ENCODE assay signal across 30 mouse cellular contexts in the genomic region with DNA sequence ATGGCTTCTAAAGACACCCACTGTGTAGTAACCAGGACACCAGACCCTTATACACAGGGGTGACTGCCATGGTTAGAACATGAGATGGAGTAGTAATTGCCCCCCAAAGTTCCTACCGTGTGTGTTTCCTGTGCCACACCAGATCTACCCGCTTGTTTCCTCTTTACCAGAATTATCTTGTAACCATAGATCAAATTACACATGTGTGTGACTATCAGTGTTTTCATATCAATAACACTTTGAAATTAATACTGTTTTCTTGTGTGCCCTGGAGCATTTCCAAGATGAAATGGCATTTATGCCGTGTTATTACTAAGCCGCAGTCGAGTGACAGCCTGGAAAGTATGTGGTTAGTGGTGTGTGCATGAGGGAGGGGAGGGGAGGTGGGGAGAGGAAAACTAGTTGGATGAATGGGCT. TPM values are rescaled to one million over a fixed set of nuclear protein-coding genes. Genes with fewer than 3 reads are reported as not detected.
A peak's percentile ranks its signal among the peaks of the same experiment; 100 is the strongest.
DNase-seq lines count a peak whose midpoint lies in the region; ATAC-seq and TF ChIP-seq lines count a peak whose summit lies in the region.
"Had no signal": no experiment of that assay in that cellular context is flagged by ENCODE, and none has a peak within 500 bp of the region (broad histone marks: within the 10 kb centered on the region; RNA-seq: fewer than 3 reads in every experiment).

No protein-coding gene starts in this region.

- H3K27me3 ChIP-seq in kidney, embryonic 16.5 days (ENCODE audit: insufficient read depth, low read length), result no peaks in the 10 kb centered on the region
- no peaks in the 10 kb centered on the region for H3K27me3 ChIP-seq in MEL (ENCODE audit: control insufficient read depth in 1 of 2, insufficient read depth in 2 of 2, low read length in 2 of 2)
- no peaks in the 10 kb centered on the region for H3K27me3 ChIP-seq in embryonic facial prominence, embryonic 14.5 days (replicated peaks; ENCODE audit: control insufficient read depth, insufficient read depth, low read length)
- H3K27me3 ChIP-seq: heart, embryonic 13.5 days; liver, embryonic 13.5 days; midbrain, embryonic 12.5 days had no signal

- no peak for TF ChIP-seq CTCF in MEL (IDR thresholded peaks at IDR 0.05 in 2 of 3, conservative IDR thresholded peaks at IDR 0.05 in 1 of 3; ENCODE audit: control insufficient read depth in 1 of 3, insufficient read depth in 1 of 3, low read depth in 2 of 3, low read length in 3 of 3, poor library complexity in 1 of 3, severe bottlenecking in 1 of 3)

- no peak overlapping the region for H3K4me2 ChIP-seq in kidney, embryonic 16.5 days (replicated peaks; ENCODE audit: low read depth, low read length)
- H3K4me2 ChIP-seq in embryonic facial prominence, embryonic 14.5 days (ENCODE audit: low read depth, low read length), result no peak overlapping the region
- H3K4me2 ChIP-seq: heart, embryonic 13.5 days; hindbrain, embryonic 14.5 days; liver, embryonic 13.5 days; midbrain, embryonic 12.5 days had no signal

- no peaks in the 10 kb centered on the region for H3K36me3 ChIP-seq in kidney, embryonic 16.5 days (ENCODE audit: insufficient read depth, low read length)
- H3K36me3 ChIP-seq in MEL (ENCODE audit: control insufficient read depth in 1 of 2, insufficient read depth in 2 of 2, low read length in 2 of 2), result peaks cover 0 to 55% of the 10 kb centered on the region in 2 experiments; a peak in 2 of 4 replicates
- no peaks in the 10 kb centered on the region for H3K36me3 ChIP-seq in embryonic facial prominence, embryonic 14.5 days (ENCODE audit: control insufficient read depth, insufficient read depth, low read length)
- H3K36me3 ChIP-seq: heart, embryonic 13.5 days; liver, embryonic 13.5 days had no signal

- 0 out of 2 replicates have a peak, but pooled peaks cover 2% of the 10 kb centered on the region for H3K9me3 ChIP-seq in kidney, embryonic 16.5 days (ENCODE audit: low read length)
- H3K9me3 ChIP-seq in MEL (replicated peaks; ENCODE audit: insufficient read depth, low read length), result no peaks in the 10 kb centered on the region
- H3K9me3 ChIP-seq in embryonic facial prominence, embryonic 14.5 days (ENCODE audit: control insufficient read depth, low read length), result no peaks in the 10 kb centered on the region
- H3K9me3 ChIP-seq: liver, embryonic 13.5 days; midbrain, embryonic 12.5 days had no signal

- ATAC-seq in kidney, embryonic 16.5 days (ENCODE audit: low FRiP score, low TSS enrichment), result peak; percentile 64; the same call in 1 of the 2 replicates
- ATAC-seq in embryonic facial prominence, embryonic 14.5 days (ENCODE audit: low read depth), result peak; percentile 55; the same call in 1 of the 2 replicates
- ATAC-seq in megakaryocyte progenitor cell, adult 5-6 weeks (replicated peaks; ENCODE audit: poor library complexity), result peak; percentile 69
- ATAC-seq: forebrain, embryonic 16.5 days; inflammation-experienced regulatory T-cells, adult 6 months had no signal

- no peak overlapping the region for H3K9ac ChIP-seq in kidney, embryonic 16.5 days (replicated peaks; ENCODE audit: low read length)
- peak overlapping the region; percentile 4; the same call in 1 of the 2 replicates for H3K9ac ChIP-seq in MEL (ENCODE audit: control insufficient read depth, low read depth, low read length, poor library complexity, severe bottlenecking)
- no peak overlapping the region for H3K9ac ChIP-seq in embryonic facial prominence, embryonic 14.5 days (ENCODE audit: low read depth, low read length)
- H3K9ac ChIP-seq: heart, embryonic 13.5 days; hindbrain, embryonic 14.5 days; liver, embryonic 13.5 days; midbrain, embryonic 12.5 days had no signal

- H3K4me3 ChIP-seq in kidney, embryonic 16.5 days (ENCODE audit: low read length), result no peak overlapping the region
- peak overlapping the region in 1 of 2 experiments; percentile 15; a peak in 1 of 4 replicates for H3K4me3 ChIP-seq in MEL (ENCODE audit: control insufficient read depth in 1 of 2, insufficient read depth in 1 of 2, low read depth in 2 of 2, low read length in 2 of 2)
- no peak overlapping the region for H3K4me3 ChIP-seq in embryonic facial prominence, embryonic 14.5 days (ENCODE audit: low read depth, low read length)
- H3K4me3 ChIP-seq: forebrain, embryonic 10.5 days; heart, adult 2 months; heart, embryonic 13.5 days; left cerebral cortex, adult 2 months; liver, embryonic 13.5 days; midbrain, embryonic 12.5 days had no signal

- WGBS in kidney, embryonic 16.5 days, result 32% methylated on average over 5 of the region's 5 CpGs
- WGBS in embryonic facial prominence, embryonic 14.5 days, result 47% methylated on average over 5 of the region's 5 CpGs

- no peak for DNase-seq in kidney, adult 9 months
- peak; percentile 88 for DNase-seq in MEL (ENCODE audit: low read depth, low spot score)
- peak; percentile 68 for DNase-seq in embryonic facial prominence, embryonic 14.5 days (ENCODE audit: low spot score)
- no peak for DNase-seq in thymus, postnatal 0 days (ENCODE audit: low spot score)
- no peak for DNase-seq in left cerebral cortex, adult 11 months (ENCODE audit: low spot score)
- DNase-seq: adrenal gland, postnatal 10 days; cerebellum, adult 2 months; cerebellum, postnatal 25 days; embryo, embryonic 11 days; gastrocnemius, postnatal 25 days; heart, adult 2 months; heart, postnatal 14 days; kidney, adult 18-20 months; kidney, postnatal 4 days; left cerebral cortex, postnatal 4 days; liver, embryonic 13.5 days; lung, adult 2 months; lung, postnatal 36 days; right cerebral cortex, postnatal 14 days; spleen, adult 18-20 months had no signal

- H3K79me2 ChIP-seq in MEL (ENCODE audit: control insufficient read depth, insufficient read depth, low read length, poor library complexity), result no peaks in the 10 kb centered on the region

- TF ChIP-seq POLR2A in MEL (IDR thresholded peaks at IDR 0.05; ENCODE audit: control insufficient read depth in 1 of 2, insufficient read depth in 1 of 2, low read depth in 1 of 2, low read length in 2 of 2, poor library complexity in 1 of 2), result no peak

- H3K4me1 ChIP-seq in kidney, embryonic 16.5 days (ENCODE audit: insufficient read depth, low read length), result peaks cover 18% of the 10 kb centered on the region
- H3K4me1 ChIP-seq in MEL (ENCODE audit: control insufficient read depth in 1 of 2, insufficient read depth in 2 of 2, low read length in 2 of 2), result peaks cover 35 to 42% of the 10 kb centered on the region in 2 experiments
- no peaks in the 10 kb centered on the region for H3K4me1 ChIP-seq in embryonic facial prominence, embryonic 14.5 days (ENCODE audit: control insufficient read depth, insufficient read depth, low read length)
- H3K4me1 ChIP-seq: forebrain, embryonic 10.5 days; midbrain, embryonic 12.5 days had no signal

- no peak for TF ChIP-seq RAD21 in MEL (IDR thresholded peaks at IDR 0.05; ENCODE audit: low read depth, low read length)

- TF ChIP-seq EP300 in MEL (IDR thresholded peaks at IDR 0.05; ENCODE audit: low read depth in 1 of 2, low read length in 2 of 2), result peak; percentile 85 to 89

- H3K27ac ChIP-seq in kidney, embryonic 16.5 days (ENCODE audit: low read length), result no peak overlapping the region
- H3K27ac ChIP-seq in MEL (ENCODE audit: control insufficient read depth, low read depth, low read length), result peak overlapping the region; percentile 45
- no peak overlapping the region for H3K27ac ChIP-seq in embryonic facial prominence, embryonic 14.5 days (replicated peaks; ENCODE audit: low read depth, low read length)
- H3K27ac ChIP-seq: forebrain, embryonic 10.5 days; heart, adult 2 months; heart, embryonic 13.5 days; hindbrain, embryonic 14.5 days; left cerebral cortex, adult 2 months; liver, embryonic 13.5 days; midbrain, embryonic 12.5 days had no signal

TF ChIP-seq in MEL, 35 proteins besides CTCF, POLR2A, EP300 and RAD21:
- TF ChIP-seq TBP (IDR thresholded peaks at IDR 0.05; ENCODE audit: low read depth, low read length), result no peak
- TF ChIP-seq GATA1 (IDR thresholded peaks at IDR 0.05; ENCODE audit: low read depth, low read length), result peak; percentile 90
- TF ChIP-seq ELF1 (IDR thresholded peaks at IDR 0.05; ENCODE audit: low read depth, low read length), result no peak
- TF ChIP-seq MYC (IDR thresholded peaks at IDR 0.05; ENCODE audit: low read depth, low read length), result 0 out of 2 replicates have a peak, but pooled peaks have one; percentile 47
- no peak for TF ChIP-seq MYB (IDR thresholded peaks at IDR 0.05; ENCODE audit: low read depth, low read length)
- TF ChIP-seq TAL1 (IDR thresholded peaks at IDR 0.05; ENCODE audit: low read length), result 0 out of 2 replicates have a peak, but pooled peaks have one; percentile 10
- no peak for TF ChIP-seq ZMIZ1 (IDR thresholded peaks at IDR 0.05; ENCODE audit: low read depth, low read length)
- TF ChIP-seq ZKSCAN1 (IDR thresholded peaks at IDR 0.05; ENCODE audit: low read depth, low read length), result no peak
- peak; percentile 55; the same call in 1 of the 2 replicates for TF ChIP-seq BHLHE40 (IDR thresholded peaks at IDR 0.05; ENCODE audit: borderline replicate concordance, low read depth, low read length)
- TF ChIP-seq MAZ (IDR thresholded peaks at IDR 0.05; ENCODE audit: low read depth, low read length), result peak; percentile 53; the same call in 1 of the 2 replicates
- 0 out of 2 replicates have a peak, but pooled peaks have one; percentile 70 for TF ChIP-seq RCOR1 (IDR thresholded peaks at IDR 0.05; ENCODE audit: low read depth, low read length)
- TF ChIP-seq SIN3A (IDR thresholded peaks at IDR 0.05; ENCODE audit: low read length), result peak; percentile 82
- TF ChIP-seq TCF12 (IDR thresholded peaks at IDR 0.05; ENCODE audit: low read depth, low read length), result peak; percentile 71
- peak; percentile 53; the same call in 1 of the 2 replicates for TF ChIP-seq MAX (IDR thresholded peaks at IDR 0.05; ENCODE audit: low read length)
- TF ChIP-seq MXI1 (IDR thresholded peaks at IDR 0.05; ENCODE audit: low read depth, low read length), result peak; percentile 39; the same call in 1 of the 2 replicates
- 0 out of 2 replicates have a peak, but pooled peaks have one; percentile 19 for TF ChIP-seq MAFK (IDR thresholded peaks at IDR 0.05; ENCODE audit: borderline replicate concordance, low read depth, low read length)
- TF ChIP-seq ETS1 (IDR thresholded peaks at IDR 0.05; ENCODE audit: low read depth, low read length), result peak; percentile 90

RNA-seq across cellular contexts. Expression of a gene that starts 33.9 kb away (rescaled TPM):
- 11.7 and 13.8 TPM in 2 replicates for polyA plus RNA-seq in kidney, embryonic 16.5 days (2015; fragmentation: Nextera tagmentation; extraction: Ambion mirVana)
- 2.1 and 3.2 TPM in 2 replicates for total RNA-seq in MEL (2012; rRNA removed)
- polyA plus RNA-seq in MEL (2012; ENCODE audit: insufficient read depth in 1 of 2, insufficient read length in 2 of 2, low read depth in 1 of 2, low replicate concordance in 2 of 2, missing spikeins in 1 of 2), result 10 to 100 TPM in 1 of 2 experiments, not detected in 1; 10.6 TPM
- polyA plus RNA-seq in embryonic facial prominence, embryonic 14.5 days (2014; fragmentation: Nextera tagmentation; extraction: Ambion mirVana), result 9.8 and 10.8 TPM in 2 replicates
- total RNA-seq in megakaryocyte progenitor cell, adult 5-6 weeks (2015), result 2.9 and 3.7 TPM in 2 replicates
- 0.21 and 1.3 TPM in 2 replicates for total RNA-seq in megakaryocyte progenitor cell, adult 5-6 weeks (2017)
- 0.33 and 0.99 TPM in 2 replicates for polyA plus RNA-seq in thymus, postnatal 0 days (2015; fragmentation: Nextera tagmentation; extraction: Ambion mirVana)
- total RNA-seq: monocyte, adult 5-6 weeks had no signal

Comparison
In these comparisons a context has a peak if more than half of its experiments do, and no peak if none do; other contexts are left out.
1. DNase-seq: peak in MEL (single experiment) and embryonic facial prominence, embryonic 14.5 days (single experiment); none in kidney, adult 9 months (single experiment), thymus, postnatal 0 days (single experiment) and left cerebral cortex, adult 11 months (single experiment).
2. Peak in every context shown above with its lines, with median percentiles within 50 percentile points of each other: ATAC-seq.